Mouse (Mus musculus) kidney, adult 2 months (tissue): ENCODE data around the gene Plcxd2.

Source experiments
- CTCF ChIP-seq: fragments of 200-500 bp; conservative IDR thresholded peaks from 2 replicates; pipeline ENCODE4 v1.5.1; 2011; ENCODE audit warnings: low read depth, mild to moderate bottlenecking, control low read depth, low read length, moderate library complexity, mixed read lengths; ENCODE audit not compliant: insufficient read depth, insufficient read length
- POLR2A ChIP-seq: fragments of 200-500 bp; IDR thresholded peaks from one replicate; pipeline ENCODE4 v1.6.1; 2011; ENCODE audit warnings: low read depth, low read length, control low read depth

DNA sequence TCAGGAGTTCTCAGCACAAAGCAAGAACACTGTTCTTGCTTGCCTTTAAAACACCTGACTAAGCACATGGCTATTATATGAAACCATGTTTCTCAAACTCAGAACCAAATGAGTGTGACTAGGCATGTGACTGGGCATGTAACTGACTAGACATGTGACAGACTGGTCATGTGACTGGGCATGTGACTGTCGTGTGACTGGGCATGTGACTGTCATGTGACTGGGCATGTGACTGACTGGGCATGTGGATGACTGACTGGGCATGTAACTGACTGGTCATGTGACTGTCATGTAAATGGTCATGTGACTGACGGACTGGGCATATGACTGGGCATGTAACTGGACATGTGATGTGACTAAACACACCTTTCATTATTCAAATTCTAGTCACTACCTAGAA lies 39.8 kb downstream of the Plcxd2 start:
- TF ChIP-seq CTCF (no peak), POLR2A (no peak)
